Mouse (Mus musculus) intestine, embryonic 16.5 days (tissue): ENCODE results near the gene Pih1d3. TPM values are rescaled to one million over a fixed set of nuclear protein-coding genes. Genes with fewer than 3 reads are reported as not detected.

Source experiments
- ATAC-seq: fragments of 200-750 bp; cut with Nextera tagmentation; 2 replicates; pipeline ENCODE4 v1.8.0; 2017; ENCODE audit warnings: moderate TSS enrichment, moderate library complexity
- H3K27ac ChIP-seq: fragments of 300-500 bp; sonication (generic); 2 replicates; pipeline ENCODE4 v1.5.1; 2014; ENCODE audit warnings: mild to moderate bottlenecking, low read length
- H3K27me3 ChIP-seq: fragments of 300-500 bp; sonication (generic); replicated peaks from 2 replicates; pipeline ENCODE4 v1.6.1; 2014; ENCODE audit warnings: low read length, control low read depth, mixed read lengths; ENCODE audit not compliant: control insufficient read depth, insufficient read depth
- H3K36me3 ChIP-seq: fragments of 300-500 bp; sonication (generic); 2 replicates; pipeline ENCODE4 v1.6.1; 2014; ENCODE audit warnings: low read length, control low read depth; ENCODE audit not compliant: control insufficient read depth, insufficient read depth
- H3K4me1 ChIP-seq: fragments of 300-500 bp; sonication (generic); 2 replicates; pipeline ENCODE4 v1.6.1; 2014; ENCODE audit warnings: low read length, control low read depth, mixed read lengths; ENCODE audit not compliant: control insufficient read depth, insufficient read depth
- H3K4me2 ChIP-seq: fragments of 300-500 bp; sonication (generic); 2 replicates; pipeline ENCODE4 v1.6.1; 2014; ENCODE audit warnings: low read depth, low read length, control low read depth
- H3K4me3 ChIP-seq: fragments of 300-500 bp; sonication (generic); 2 replicates; pipeline ENCODE4 v1.5.1; 2014; ENCODE audit warnings: mild to moderate bottlenecking, low read length
- H3K9ac ChIP-seq: fragments of 300-500 bp; sonication (generic); 2 replicates; pipeline ENCODE4 v1.6.1; 2014; ENCODE audit warnings: low read depth, low read length
- H3K9me3 ChIP-seq: fragments of 300-500 bp; sonication (generic); 2 replicates; pipeline ENCODE4 v1.6.1; 2016; ENCODE audit warnings: low read length, control low read depth; ENCODE audit not compliant: control insufficient read depth
- WGBS: fragments of 180-500 bp; shearing (Covaris S2); extraction: QIAGEN DNeasy Blood & Tissue Kit; methylation state at CpG from one replicate; pipeline ENCODE4 v1.1.7; 2014; 5-methylcytosine and 5-hydroxymethylcytosine counted together
- polyA plus RNA-seq: library from polyadenylated mRNA; unstranded; fragments of >200 nt; fragmentation: Nextera tagmentation; extraction: Ambion mirVana; gene quantifications from 2 replicates; pipeline ENCODE4 v1.2.1, GENCODE M21; 2015

Gene Pih1d3
- not detected in 2 replicates for polyA plus RNA-seq

- no peak for ATAC-seq
- 85% methylated on average over 7 of the region's 7 CpGs for WGBS
- no peak within 1 kb of the TSS for H3K9ac ChIP-seq
These were observed at the start of gene Pih1d3, which contains the start of gene 4931428L18Rik for GRCm38 (mm10) chr1:31222564-31222963. Gene Pih1d3, plus strand, starts transcription at chr1:31222838. Gene 4931428L18Rik, minus strand, starts transcription at chr1:31222684.

GRCm38 (mm10) chr1:31175401-31175800 lies 47.2 kb upstream of the Pih1d3 start:
- WGBS = 77% methylated on average over 3 of the region's 3 CpGs
- no peaks in the 10 kb centered on the region for H3K36me3 ChIP-seq
- H3K9me3 ChIP-seq = no peaks in the 10 kb centered on the region
- no peak overlapping the region for H3K4me3 ChIP-seq
- no peak for ATAC-seq
- no peak overlapping the region for H3K4me2 ChIP-seq
- no peak overlapping the region for H3K9ac ChIP-seq
- H3K27me3 ChIP-seq = no peaks in the 10 kb centered on the region
- no peaks in the 10 kb centered on the region for H3K4me1 ChIP-seq
- no peak overlapping the region for H3K27ac ChIP-seq

More at GRCm38 (mm10) chr1:31222564-31222963, at the start of gene Pih1d3, which contains the start of gene 4931428L18Rik:
- H3K4me2 ChIP-seq = no peak within 1 kb of the TSS
- no peaks in the 10 kb centered on the region for H3K4me1 ChIP-seq
- no peak within 1 kb of the TSS for H3K4me3 ChIP-seq
- H3K27ac ChIP-seq = no peak within 1 kb of the TSS
- H3K36me3 ChIP-seq = no peaks in the 10 kb centered on the region
- H3K9me3 ChIP-seq = no peaks in the 10 kb centered on the region
- no peaks in the 10 kb centered on the region for H3K27me3 ChIP-seq

GRCm38 (mm10) chr1:31176101-31176500 lies 46.5 kb upstream of the Pih1d3 start, which contains the start of gene Lgsn:
Gene Lgsn, plus strand, starts transcription at chr1:31176401.
- no peaks in the 10 kb centered on the region for H3K27me3 ChIP-seq
- no peaks in the 10 kb centered on the region for H3K36me3 ChIP-seq
- no peaks in the 10 kb centered on the region for H3K9me3 ChIP-seq
- no peak within 1 kb of the TSS for H3K4me2 ChIP-seq
- 64% methylated on average over 5 of the region's 5 CpGs for WGBS
- ATAC-seq = no peak
- no peak within 1 kb of the TSS for H3K27ac ChIP-seq
- H3K4me1 ChIP-seq = no peaks in the 10 kb centered on the region
- H3K9ac ChIP-seq = no peak within 1 kb of the TSS
- no peak within 1 kb of the TSS for H3K4me3 ChIP-seq

- Histone ChIP-seq H3K9ac (no peak overlapping the region), H3K4me3 (no peak overlapping the region), H3K9me3 (no peaks in the 10 kb centered on the region), H3K27me3 (no peaks in the 10 kb centered on the region), H3K36me3 (no peaks in the 10 kb centered on the region), H3K4me2 (no peak overlapping the region), H3K4me1 (no peaks in the 10 kb centered on the region), H3K27ac (no peak overlapping the region)
- no peak for ATAC-seq
- 50% methylated on average over 1 of the region's 1 CpGs for WGBS
These were observed 44.4 kb upstream of the Pih1d3 start for GRCm38 (mm10) chr1:31178264-31178663.

GRCm38 (mm10) chr1:31190237-31190866 lies 32.3 kb upstream of the Pih1d3 start:
- Histone ChIP-seq H3K36me3 (no peaks in the 10 kb centered on the region), H3K9me3 (no peaks in the 10 kb centered on the region), H3K4me3 (no peak overlapping the region), H3K4me2 (no peak overlapping the region), H3K27me3 (no peaks in the 10 kb centered on the region), H3K27ac (no peak overlapping the region), H3K9ac (no peak overlapping the region), H3K4me1 (no peaks in the 10 kb centered on the region)
- WGBS = 80% methylated on average over 10 of the region's 10 CpGs
- ATAC-seq = no peak

GRCm38 (mm10) chr1:31195633-31196032 lies 27.0 kb upstream of the Pih1d3 start:
- H3K27me3 ChIP-seq = no peaks in the 10 kb centered on the region
- no peak overlapping the region for H3K9ac ChIP-seq
- no peaks in the 10 kb centered on the region for H3K4me1 ChIP-seq
- no peaks in the 10 kb centered on the region for H3K9me3 ChIP-seq
- H3K4me3 ChIP-seq = no peak overlapping the region
- 87% methylated on average over 1 of the region's 1 CpGs for WGBS
- no peak overlapping the region for H3K4me2 ChIP-seq
- H3K36me3 ChIP-seq = no peaks in the 10 kb centered on the region
- no peak overlapping the region for H3K27ac ChIP-seq
- no peak for ATAC-seq

- ATAC-seq = no peak
- H3K4me2 ChIP-seq = no peak overlapping the region
- H3K4me1 ChIP-seq = no peaks in the 10 kb centered on the region
- H3K27ac ChIP-seq = no peak overlapping the region
- WGBS = 84% methylated on average over 3 of the region's 3 CpGs
- H3K9me3 ChIP-seq = no peaks in the 10 kb centered on the region
- H3K36me3 ChIP-seq = no peaks in the 10 kb centered on the region
- H3K4me3 ChIP-seq = no peak overlapping the region
- H3K27me3 ChIP-seq = no peaks in the 10 kb centered on the region
- no peak overlapping the region for H3K9ac ChIP-seq
These were observed 25.7 kb upstream of the Pih1d3 start for GRCm38 (mm10) chr1:31196959-31197358.

- Histone ChIP-seq H3K4me2 (no peak overlapping the region), H3K27ac (no peak overlapping the region), H3K4me3 (no peak overlapping the region), H3K4me1 (no peaks in the 10 kb centered on the region), H3K9ac (no peak overlapping the region), H3K36me3 (no peaks in the 10 kb centered on the region), H3K9me3 (no peaks in the 10 kb centered on the region), H3K27me3 (no peaks in the 10 kb centered on the region)
- WGBS = 90% methylated on average over 10 of the region's 10 CpGs
- no peak for ATAC-seq
These were observed 18.9 kb upstream of the Pih1d3 start for GRCm38 (mm10) chr1:31203771-31204170.

GRCm38 (mm10) chr1:31205346-31205745 lies 17.3 kb upstream of the Pih1d3 start:
- no peak overlapping the region for H3K9ac ChIP-seq
- no peaks in the 10 kb centered on the region for H3K4me1 ChIP-seq
- H3K27me3 ChIP-seq = no peaks in the 10 kb centered on the region
- no peak overlapping the region for H3K4me3 ChIP-seq
- H3K9me3 ChIP-seq = no peaks in the 10 kb centered on the region
- WGBS = 82% methylated on average over 7 of the region's 7 CpGs
- H3K4me2 ChIP-seq = no peak overlapping the region
- H3K27ac ChIP-seq = no peak overlapping the region
- ATAC-seq = no peak
- H3K36me3 ChIP-seq = no peaks in the 10 kb centered on the region

- Histone ChIP-seq H3K36me3 (no peaks in the 10 kb centered on the region), H3K4me3 (no peak overlapping the region), H3K27me3 (no peaks in the 10 kb centered on the region), H3K27ac (no peak overlapping the region), H3K4me2 (no peak overlapping the region), H3K4me1 (no peaks in the 10 kb centered on the region), H3K9me3 (no peaks in the 10 kb centered on the region), H3K9ac (no peak overlapping the region)
- 81% methylated on average over 3 of the region's 3 CpGs for WGBS
- no peak for ATAC-seq
These were observed 16.9 kb upstream of the Pih1d3 start for GRCm38 (mm10) chr1:31205770-31206169.
